Mouse (Mus musculus) right cerebral cortex, postnatal 36 days (tissue): ENCODE measurements around the gene Stoml2.
"Not testable (repeated sequence)": the region's sequence is repeated elsewhere in the genome, so short reads cannot be mapped to it uniquely, and the experiment has no call there.

Experiments
- DNase-seq, 2 experiments: peaks; one replicate each; pipeline ENCODE4 v3.0.0; 2022; ENCODE audit warnings: low spot score in 2 of 2, mixed read lengths in 1 of 2

The Stoml2 gene

DNA sequence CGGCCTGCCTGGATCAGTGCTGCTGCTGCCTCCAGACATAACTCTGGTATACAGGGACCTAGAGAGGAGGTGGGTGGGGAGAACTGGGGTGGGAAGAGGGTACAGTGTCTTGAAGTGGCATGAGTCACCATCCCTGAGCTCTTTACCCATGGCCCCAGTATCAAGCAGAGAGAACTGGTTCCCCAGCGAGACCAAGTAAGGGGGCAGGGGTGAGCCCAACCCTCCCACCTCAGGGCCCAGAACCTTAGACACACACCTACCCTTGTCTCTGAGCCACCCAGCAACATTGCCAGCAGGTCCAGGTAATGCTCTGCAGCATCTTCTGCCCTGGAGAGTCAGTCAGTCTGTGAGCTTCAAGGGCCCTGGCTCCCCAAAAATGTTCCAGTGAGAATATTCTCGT lies 26.6 kb downstream of the Stoml2 start:
- DNase-seq: no peak

GRCm38 (mm10) chr4:43002756-43003439 lies 28.6 kb downstream of the Stoml2 start:
- no peak for DNase-seq

DNA sequence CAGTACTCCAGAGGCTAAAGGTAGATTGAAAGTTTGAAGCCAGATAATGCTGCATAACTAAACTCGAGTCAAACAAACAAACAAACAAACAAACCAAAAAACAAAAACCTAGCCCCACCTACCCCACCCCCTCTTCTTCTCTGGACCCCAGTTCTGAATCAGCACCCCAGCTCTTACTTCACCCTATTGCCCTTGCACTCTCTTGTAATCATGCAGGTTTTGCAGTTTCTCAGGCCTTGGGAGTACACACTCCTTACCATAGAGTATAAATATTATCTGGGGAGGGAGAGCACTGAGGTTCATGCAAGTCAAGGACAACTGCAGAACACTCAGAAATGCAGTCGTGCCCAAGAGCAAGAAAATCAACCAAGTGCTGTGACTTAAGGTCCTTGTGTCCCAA lies 30.2 kb downstream of the Stoml2 start:
- no peak for DNase-seq

GRCm38 (mm10) chr4:43000141-43000986 lies 31.1 kb downstream of the Stoml2 start, which contains the start of gene Vcp:
Vcp (minus strand) TSS chr4:43000507.
- DNase-seq: peak; percentile 98 to 99

DNA sequence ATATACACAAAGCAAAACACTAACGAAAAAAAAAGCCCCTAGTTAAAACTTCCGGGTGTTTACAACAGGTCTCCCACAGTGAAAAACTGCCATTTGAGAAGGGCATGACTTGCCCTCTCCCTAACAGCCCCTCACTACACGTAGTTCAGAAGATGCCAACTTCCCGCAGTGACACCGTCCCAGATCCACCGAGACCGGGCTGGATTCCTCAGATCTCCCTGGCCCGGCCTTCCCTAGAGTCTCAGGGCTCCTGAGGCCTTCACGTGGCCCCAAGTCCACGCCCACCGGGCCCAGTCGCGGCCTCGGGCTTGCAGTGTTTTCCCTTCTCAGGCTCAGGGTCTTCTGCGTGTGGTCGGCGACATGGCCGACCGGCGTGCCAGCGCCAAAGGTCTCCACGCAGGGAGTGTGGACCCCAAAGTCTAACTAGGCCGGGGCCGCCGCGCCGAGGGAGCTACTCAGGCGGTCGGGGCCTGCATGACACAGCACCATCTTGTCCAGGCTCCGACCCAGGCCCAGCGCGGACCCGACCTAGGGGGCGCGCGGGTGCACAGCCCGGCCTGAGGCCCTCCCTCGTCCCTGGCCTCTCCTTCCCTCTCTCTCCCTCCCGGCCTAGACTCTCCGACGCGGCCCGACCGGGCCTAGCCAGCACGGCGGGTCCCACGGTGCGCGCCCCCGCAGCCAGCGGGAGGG lies 31.9 kb downstream of the Stoml2 start:
- peak; percentile 58 to 59 for DNase-seq

DNA sequence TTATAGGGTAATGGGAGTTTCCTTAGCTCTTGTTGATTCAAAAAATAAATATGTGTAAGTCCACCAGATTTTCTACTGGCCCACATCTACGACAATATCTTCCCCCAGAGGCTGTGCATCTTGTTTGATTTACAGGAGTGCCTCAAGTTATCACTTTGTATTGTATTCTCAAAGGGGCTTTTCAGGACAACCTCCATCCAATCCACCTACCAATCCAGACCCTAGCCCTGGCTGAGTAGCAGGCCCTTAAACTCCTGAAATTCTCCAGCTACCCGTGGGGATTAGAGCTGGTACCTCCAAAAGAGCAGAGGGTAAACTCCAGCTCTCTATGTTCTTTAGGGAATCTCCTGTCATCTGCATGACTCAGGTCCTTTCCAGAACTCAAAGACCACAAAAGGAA lies 33.5 kb downstream of the Stoml2 start:
- DNase-seq: no peak

DNA sequence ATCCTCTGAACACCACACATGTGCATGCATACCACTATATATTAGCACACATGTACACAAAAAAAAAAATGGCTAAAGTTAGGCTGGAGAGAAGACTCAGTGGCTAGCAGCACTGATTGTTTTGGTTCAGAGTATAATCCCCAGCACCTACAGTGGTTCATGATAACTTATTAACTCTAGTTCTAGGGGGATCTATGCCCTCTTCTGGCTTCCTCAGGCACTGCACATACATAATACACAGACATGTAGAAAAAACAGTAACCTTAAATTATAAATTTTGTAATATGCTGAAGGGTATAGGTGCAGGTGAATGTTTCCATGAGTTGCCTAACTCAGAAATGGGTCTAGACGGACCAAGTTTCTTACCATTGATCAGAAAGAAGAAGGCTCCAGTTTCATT lies 43.2 kb downstream of the Stoml2 start:
- DNase-seq: no peak

GRCm38 (mm10) chr4:42980467-42980866 lies 51.0 kb downstream of the Stoml2 start:
- DNase-seq: not testable (repeated sequence)

- DNase-seq: no peak
Observed at GRCm38 (mm10) chr4:42978062-42978461, 53.4 kb downstream of the Stoml2 start.
